Mouse (Mus musculus) megakaryocyte-erythroid progenitor cell, adult 5-6 weeks (primary cell): Measurements from ENCODE around the gene Ap5z1. TPM values are rescaled to one million over a fixed set of nuclear protein-coding genes. Genes with fewer than 3 reads are reported as not detected.
A peak's percentile ranks its signal among the peaks of the same experiment; 100 is the strongest.

Experiments used
- ATAC-seq: replicated peaks from 2 replicates; pipeline ENCODE4 v1.8.0; 2016; ENCODE audit warnings: mild to moderate bottlenecking, inconsistent platforms; ENCODE audit not compliant: severe bottlenecking, poor library complexity, low FRiP score, low TSS enrichment
- total RNA-seq, 2 experiments: library from RNA; stranded (forward) in 1 of 2; stranded (reverse) in 1 of 2; fragments of 200-1000, 215-1000 nt in 1 of 2; fragments of >200 nt in 1 of 2; fragmentation: Nextera tagmentation in 1 of 2; gene quantifications; 2 replicates each; pipeline ENCODE4 v1.2.3; 2014 to 2017

The Ap5z1 gene
- total RNA-seq, 2 experiments from 2014 or later, result 4.9 to 16.4 TPM

DNA sequence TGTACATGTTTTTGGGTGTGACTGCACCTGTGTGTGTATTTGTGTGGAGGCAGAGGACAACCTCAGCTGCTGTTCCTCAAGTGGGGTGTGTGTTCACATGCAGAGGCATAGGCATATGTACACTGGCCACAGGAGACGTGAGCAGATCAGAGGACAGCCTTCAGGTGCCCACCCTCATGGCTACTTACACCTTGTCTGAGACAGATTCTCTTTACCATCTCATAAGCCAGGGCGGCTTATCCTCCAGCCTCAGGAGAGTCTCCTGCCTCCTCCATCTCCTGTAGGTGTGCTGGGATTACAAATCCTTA, 1.1 kb upstream of the Ap5z1 start:
- no peak for ATAC-seq

- no peak for ATAC-seq
Measured at GRCm38 (mm10) chr5:142463011-142463410, 733 bp upstream of the Ap5z1 start.

DNA sequence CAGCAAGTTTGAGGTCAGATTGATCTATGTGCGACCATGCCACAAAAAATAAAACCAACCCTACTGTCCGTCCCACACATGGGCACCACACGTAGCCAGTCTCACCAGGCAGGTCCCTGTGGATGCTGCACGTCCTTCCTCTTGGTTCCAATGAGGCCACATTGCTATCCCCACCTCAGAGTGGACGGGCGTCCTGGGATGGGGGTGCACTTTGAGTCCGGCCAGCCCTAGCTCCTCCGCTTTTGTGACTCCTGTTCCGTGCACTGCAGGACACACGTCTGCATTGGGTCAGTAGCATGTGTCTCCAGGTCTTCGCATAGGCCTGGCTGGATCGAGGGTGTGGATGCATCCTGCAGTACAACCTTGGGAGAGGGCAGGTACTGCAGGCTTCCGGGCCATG, 4.6 kb downstream of the Ap5z1 start:
- ATAC-seq, result no peak

- ATAC-seq, result no peak
Measured at GRCm38 (mm10) chr5:142469796-142470195, 6.1 kb downstream of the Ap5z1 start.

- no peak for ATAC-seq
Measured at GRCm38 (mm10) chr5:142473696-142474095, 10.0 kb downstream of the Ap5z1 start.

DNA sequence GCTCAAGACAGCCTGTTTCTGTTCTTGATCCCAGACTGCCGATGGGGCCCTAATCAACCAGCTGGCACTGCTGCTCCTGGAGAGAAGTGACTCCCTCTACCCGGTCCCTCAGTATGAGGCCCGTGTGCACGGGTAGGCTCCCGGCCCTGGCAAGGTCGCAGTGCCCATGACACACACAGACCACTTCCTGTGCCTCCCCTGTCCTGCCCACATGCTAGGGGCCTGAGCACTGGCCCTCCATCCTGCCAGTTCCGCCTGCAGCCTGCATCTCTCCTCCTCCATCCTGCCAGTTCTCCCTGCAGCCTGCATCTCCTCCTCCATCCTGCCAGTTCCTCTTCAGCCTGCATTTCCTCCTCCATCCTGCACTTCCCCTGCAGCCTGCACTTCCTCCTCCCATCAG, 11.9 kb downstream of the Ap5z1 start:
- ATAC-seq, result no peak

DNA sequence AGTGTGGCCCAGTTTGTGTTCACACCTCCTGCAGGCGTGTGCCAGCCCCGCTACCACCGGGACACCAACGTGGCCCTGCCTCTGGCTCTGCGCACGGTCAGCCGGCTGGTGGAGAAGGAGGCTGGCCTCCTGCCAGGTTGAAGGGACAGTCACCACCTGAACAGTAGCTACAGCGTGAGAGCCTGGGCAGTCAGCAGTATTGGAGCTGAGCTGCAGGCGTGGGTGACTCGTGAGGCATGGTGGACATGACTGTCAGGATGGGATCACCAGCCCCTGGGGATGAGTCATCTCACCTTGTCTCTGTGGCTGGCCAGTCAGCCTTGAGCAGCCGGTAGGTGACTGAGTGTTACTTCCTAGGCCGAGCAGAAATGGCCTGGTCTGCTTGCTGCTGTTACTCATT, 13.6 kb downstream of the Ap5z1 start:
- ATAC-seq, result no peak

GRCm38 (mm10) chr5:142477866-142478615, 14.3 kb downstream of the Ap5z1 start:
- ATAC-seq, result no peak

GRCm38 (mm10) chr5:142478829-142479435, 15.2 kb downstream of the Ap5z1 start:
- peak; percentile 76 for ATAC-seq

DNA sequence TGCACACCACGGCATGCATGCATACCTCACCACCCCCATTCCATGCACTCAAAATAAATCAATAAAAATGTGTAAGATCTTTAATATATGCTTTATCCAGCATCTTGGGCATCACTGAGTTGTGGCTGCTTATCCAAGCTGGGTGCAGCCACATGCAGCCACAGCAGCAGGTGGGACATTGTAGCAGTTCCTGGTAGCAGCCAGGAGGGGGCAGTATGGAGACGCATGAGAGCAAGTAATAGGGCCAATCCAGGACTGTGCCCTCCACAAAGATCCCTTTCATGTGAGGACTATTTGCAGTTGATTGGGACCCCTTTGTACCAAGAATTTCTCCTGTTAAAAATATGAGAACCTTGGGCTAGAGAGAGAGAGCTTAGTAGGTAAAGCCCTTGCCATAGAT, 18.8 kb downstream of the Ap5z1 start:
- peak; percentile 38; the same call in 1 of the 2 replicates for ATAC-seq

DNA sequence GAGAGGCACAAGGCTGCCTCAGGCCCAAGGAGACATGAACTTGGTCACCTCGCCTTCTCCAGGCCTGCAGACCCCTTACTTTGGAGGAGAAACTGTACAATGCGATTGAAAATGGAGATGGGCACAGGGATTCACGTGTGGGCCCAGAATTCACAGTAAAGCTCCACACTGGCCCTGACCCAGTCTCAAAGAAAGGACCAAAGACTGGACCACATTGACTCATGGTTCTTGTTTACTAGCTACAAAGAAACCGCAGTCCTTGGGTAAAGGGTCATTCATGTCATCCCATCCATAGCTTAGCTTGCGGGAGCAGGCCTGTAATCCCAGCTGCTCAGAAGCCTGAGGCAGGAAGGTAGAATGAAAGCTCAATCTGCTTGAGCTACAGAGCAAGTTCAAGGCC, 19.8 kb downstream of the Ap5z1 start:
- no peak for ATAC-seq

- ATAC-seq, result no peak
Measured at GRCm38 (mm10) chr5:142486654-142487053, 22.9 kb downstream of the Ap5z1 start.

DNA sequence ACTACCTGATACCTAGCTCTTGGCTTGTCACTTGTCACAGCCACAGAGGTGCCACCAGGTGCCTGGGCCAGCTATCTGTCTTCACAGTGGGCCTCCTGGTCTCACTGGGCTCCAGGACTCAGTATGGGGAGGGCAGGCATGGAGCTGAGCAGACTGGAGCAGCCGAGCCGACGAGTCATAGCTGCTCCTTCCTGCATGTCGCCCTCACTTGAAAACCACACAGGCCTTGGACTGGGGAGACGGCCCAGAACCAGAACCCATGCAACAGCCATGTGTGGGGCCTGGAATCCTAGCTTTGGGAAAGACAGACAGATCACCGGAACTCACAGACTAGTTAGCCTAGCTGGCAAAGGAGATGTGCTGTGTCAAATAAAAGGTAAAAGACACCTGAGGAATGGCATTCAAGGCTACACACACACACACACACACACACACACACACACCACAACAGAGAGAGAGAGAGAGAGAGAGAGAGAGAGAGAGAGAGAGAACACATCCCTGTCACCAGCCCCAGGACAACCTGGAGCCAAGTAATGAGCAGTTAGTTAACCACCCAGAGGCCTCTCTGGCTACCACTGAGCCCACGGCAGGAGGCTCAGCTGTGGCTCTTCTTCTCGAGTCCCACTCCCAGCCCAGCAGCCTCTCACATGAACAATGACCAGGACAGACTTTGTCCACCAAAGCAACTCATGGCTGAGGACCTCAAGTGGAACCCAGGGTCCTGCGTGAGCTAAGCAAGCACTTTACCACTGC, 26.4 kb downstream of the Ap5z1 start:
- no peak for ATAC-seq

DNA sequence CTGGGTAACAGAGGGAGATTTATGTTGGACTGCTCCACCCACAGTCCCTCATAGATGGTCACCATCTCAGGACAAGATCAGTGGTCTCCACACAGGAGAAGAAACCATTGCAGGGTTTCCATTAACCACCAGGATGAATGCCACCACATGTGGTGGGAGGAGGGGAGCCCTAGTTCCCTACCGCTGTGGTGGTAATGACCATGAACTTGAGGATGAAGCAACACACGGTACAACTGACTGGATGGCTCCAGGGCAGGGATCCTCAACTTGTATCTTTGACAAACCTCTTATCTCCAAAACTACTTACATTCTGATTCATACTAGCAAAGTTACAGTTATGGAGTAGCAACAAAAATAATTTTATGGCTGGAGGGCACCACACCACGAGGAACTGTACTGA, 29.6 kb downstream of the Ap5z1 start:
- no peak for ATAC-seq

DNA sequence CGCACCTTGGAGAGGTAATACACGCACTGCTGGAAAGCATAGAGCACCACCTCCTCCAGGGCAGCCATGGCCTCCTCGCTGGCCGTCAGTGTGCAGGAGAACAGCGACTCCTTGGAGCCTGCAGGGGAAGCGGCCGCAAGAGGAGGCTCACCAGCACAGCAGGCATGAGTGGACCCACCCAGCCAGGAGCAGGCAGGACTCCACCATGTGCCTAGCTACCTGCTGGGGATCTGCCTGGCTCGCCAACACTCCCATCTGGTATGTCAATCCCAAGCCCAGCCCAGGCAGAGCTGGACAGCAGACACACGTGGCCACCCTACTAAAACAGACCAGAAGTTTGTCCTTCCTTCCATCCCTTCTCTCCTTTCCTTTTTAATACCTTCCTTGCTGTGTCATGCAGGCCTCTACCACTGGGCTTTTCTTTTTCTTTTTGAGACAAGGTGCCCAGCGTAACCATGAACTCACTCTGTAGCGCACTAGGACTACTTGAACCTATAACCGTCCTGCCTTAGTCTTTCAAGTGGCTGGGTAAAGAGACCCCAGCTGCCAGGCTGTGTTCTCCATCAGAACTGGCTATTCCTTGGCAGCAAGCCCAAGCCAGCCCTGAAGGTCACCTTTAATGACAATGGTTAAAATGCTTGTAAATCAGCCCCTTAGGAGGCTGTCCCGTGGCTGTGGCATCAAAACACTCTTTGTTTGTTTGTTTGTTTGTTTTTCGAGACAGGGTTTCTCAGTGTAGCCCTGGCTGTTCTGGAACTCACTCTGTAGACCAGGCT, 31.8 kb downstream of the Ap5z1 start:
- ATAC-seq, result no peak

DNA sequence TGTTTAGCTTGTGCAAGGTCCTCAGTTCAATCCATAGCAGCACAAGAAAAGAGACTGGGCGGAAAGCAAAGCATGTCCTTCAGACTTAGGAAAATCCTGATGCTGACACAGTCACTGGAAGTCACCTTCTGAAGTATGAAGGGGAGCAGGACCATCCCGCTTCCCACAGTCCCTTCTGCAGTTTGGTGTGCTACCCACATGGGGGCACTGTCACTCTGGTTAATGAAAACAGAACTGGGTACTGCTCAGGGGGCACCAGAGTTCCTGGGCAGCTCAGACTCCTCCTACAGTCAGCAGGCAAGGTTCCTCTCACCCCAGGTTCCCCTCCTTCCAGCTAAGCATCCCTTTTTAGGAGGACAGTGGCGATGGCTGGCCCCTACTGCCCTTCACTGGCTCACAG, 35.2 kb downstream of the Ap5z1 start:
- ATAC-seq, result peak; percentile 53

DNA sequence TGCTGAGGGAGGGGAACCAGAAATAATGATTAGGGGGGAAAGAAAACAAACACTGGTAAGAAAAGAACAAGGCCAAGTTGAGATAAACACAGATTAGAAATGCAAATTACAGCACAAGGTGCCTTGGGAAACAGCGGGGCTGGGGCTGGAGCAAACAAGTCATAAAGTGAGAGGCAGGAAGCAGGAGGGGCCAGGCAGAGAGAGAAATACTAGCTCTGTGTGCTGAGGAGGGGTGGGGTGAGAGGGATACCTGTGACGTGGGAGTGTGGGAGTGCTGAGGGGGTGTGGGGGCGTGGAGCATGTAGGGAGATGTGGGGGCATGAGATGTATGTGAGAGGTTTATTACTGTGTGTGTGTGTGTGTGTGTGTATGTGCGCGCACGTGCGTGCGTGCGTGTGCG, 37.2 kb downstream of the Ap5z1 start:
- ATAC-seq, result no peak

DNA sequence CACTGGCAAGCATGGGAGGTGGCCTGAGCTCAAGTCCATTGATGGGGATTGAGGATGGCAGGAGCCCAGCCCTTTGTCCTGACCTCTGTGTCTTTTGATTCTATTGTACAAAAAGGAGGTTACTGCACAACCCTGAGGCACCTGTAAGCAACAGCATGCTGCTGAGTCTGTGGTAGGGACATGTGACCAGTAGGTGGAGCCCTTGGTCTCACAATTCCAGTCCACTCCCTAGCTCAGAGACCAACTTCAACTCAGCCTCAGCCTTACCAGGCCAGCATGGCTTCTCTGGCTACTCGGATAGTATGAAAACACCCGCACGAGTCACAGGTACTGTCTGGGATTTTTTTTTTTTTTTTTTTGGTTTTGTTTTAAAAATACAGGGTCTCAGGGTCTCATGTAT, 38.7 kb downstream of the Ap5z1 start:
- ATAC-seq, result peak; percentile 84

DNA sequence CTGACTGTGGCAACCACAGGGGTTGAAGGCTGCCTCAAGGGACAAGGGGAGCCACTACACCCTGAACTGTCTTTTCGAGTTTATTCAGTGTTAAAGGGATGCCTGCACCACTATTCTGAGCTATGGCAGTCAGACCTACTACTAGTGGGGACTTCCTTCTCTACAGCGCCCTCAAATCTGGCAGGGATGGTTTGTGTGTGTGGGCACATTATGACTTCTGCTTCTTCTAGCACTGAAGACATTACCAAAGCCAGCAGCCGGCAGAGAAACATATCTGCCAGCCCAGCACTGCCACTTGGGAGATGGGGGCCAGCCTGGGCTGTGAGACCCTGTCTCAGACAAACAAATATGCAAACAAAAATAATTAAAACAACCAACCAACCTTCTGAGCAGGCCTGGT, 40.4 kb downstream of the Ap5z1 start:
- no peak for ATAC-seq
